ENCODE assay signal across 11 mouse cellular contexts in genomic region chr14:68381741-68382140, GRCm38 (mm10).
A peak's percentile ranks its signal among the peaks of the same experiment; 100 is the strongest.
DNase-seq lines count a peak whose midpoint lies in the region; ATAC-seq and TF ChIP-seq lines count a peak whose summit lies in the region.
"Had no signal": no experiment of that assay in that cellular context is flagged by ENCODE, and none has a peak within 500 bp of the region (broad histone marks: within the 10 kb centered on the region; RNA-seq: fewer than 3 reads in every experiment).

No protein-coding gene starts in this region.

- H3K27me3 ChIP-seq in forebrain, embryonic 15.5 days: no peaks in the 10 kb centered on the region
- no peaks in the 10 kb centered on the region for H3K27me3 ChIP-seq in forebrain, embryonic 10.5 days (ENCODE audit: poor library complexity, severe bottlenecking)
- no peaks in the 10 kb centered on the region for H3K27me3 ChIP-seq in hindbrain, postnatal 0 days (ENCODE audit: insufficient read depth, low read length)
- H3K27me3 ChIP-seq: liver, embryonic 15.5 days had no signal

- peak overlapping the region; percentile 68 for H3K27ac ChIP-seq in forebrain, embryonic 15.5 days (replicated peaks)
- no peak overlapping the region for H3K27ac ChIP-seq in forebrain, embryonic 10.5 days
- peak overlapping the region; percentile 71; the same call in 1 of the 2 replicates for H3K27ac ChIP-seq in cortical plate, adult 2 months (ENCODE audit: insufficient read depth, low read length)
- peak overlapping the region; percentile 17; the same call in 1 of the 2 replicates for H3K27ac ChIP-seq in hindbrain, postnatal 0 days
- no peak overlapping the region for H3K27ac ChIP-seq in gastrocnemius, adult 2 months
- H3K27ac ChIP-seq: liver, embryonic 15.5 days had no signal

- DNase-seq in forebrain, embryonic 10.5 days (ENCODE audit: extremely low spot score, low spot score): no peak
- DNase-seq in hindbrain, postnatal 0 days (ENCODE audit: low spot score): no peak
- DNase-seq in retina, embryonic 14.5 days (ENCODE audit: low spot score): peak; percentile 38
- no peak for DNase-seq in kidney, adult 11 months
- no peak for DNase-seq in gastrocnemius, adult 2 months
- DNase-seq in urinary bladder, postnatal 36 days (ENCODE audit: low spot score in 2 of 2): no peak
- DNase-seq: adrenal gland, adult 2 months; cerebellum, adult 9-11 months had no signal

- intact Hi-C loops in gastrocnemius, adult 2 months (cut with DNase I): no loop called here

- peaks cover 12% of the 10 kb centered on the region for H3K4me1 ChIP-seq in forebrain, embryonic 15.5 days
- 0 out of 2 replicates have a peak, but pooled peaks cover 3% of the 10 kb centered on the region for H3K4me1 ChIP-seq in forebrain, embryonic 10.5 days
- no peaks in the 10 kb centered on the region for H3K4me1 ChIP-seq in cortical plate, adult 2 months (ENCODE audit: control insufficient read depth, insufficient read depth, low read length)
- no peaks in the 10 kb centered on the region for H3K4me1 ChIP-seq in hindbrain, postnatal 0 days (ENCODE audit: insufficient read depth, low read length)
- H3K4me1 ChIP-seq: liver, embryonic 15.5 days had no signal

- no peaks in the 10 kb centered on the region for H3K36me3 ChIP-seq in forebrain, embryonic 15.5 days
- H3K36me3 ChIP-seq in forebrain, embryonic 10.5 days (replicated peaks): no peaks in the 10 kb centered on the region
- H3K36me3 ChIP-seq in hindbrain, postnatal 0 days (ENCODE audit: insufficient read depth, low read length): no peaks in the 10 kb centered on the region
- H3K36me3 ChIP-seq: liver, embryonic 15.5 days had no signal

- WGBS in forebrain, embryonic 15.5 days: 50% methylated on average over 7 of the region's 7 CpGs
- WGBS in forebrain, embryonic 10.5 days: 90% methylated on average over 7 of the region's 7 CpGs
- WGBS in hindbrain, postnatal 0 days: 54% methylated on average over 7 of the region's 7 CpGs

- H3K4me3 ChIP-seq in forebrain, embryonic 15.5 days: no peak overlapping the region
- H3K4me3 ChIP-seq in forebrain, embryonic 10.5 days: no peak overlapping the region
- H3K4me3 ChIP-seq in cortical plate, adult 2 months (ENCODE audit: insufficient read depth, low read length): no peak overlapping the region
- no peak overlapping the region for H3K4me3 ChIP-seq in hindbrain, postnatal 0 days (ENCODE audit: low read length)
- no peak overlapping the region for H3K4me3 ChIP-seq in gastrocnemius, adult 2 months
- H3K4me3 ChIP-seq: liver, embryonic 15.5 days had no signal

- no peak overlapping the region for H3K9ac ChIP-seq in forebrain, embryonic 15.5 days (replicated peaks)
- H3K9ac ChIP-seq in hindbrain, postnatal 0 days (replicated peaks; ENCODE audit: low read length): no peak overlapping the region
- H3K9ac ChIP-seq: liver, embryonic 15.5 days had no signal

- no peak for TF ChIP-seq POLR2A in cortical plate, adult 2 months (IDR thresholded peaks at IDR 0.05; ENCODE audit: extremely low read depth, insufficient read depth, low read length)

- H3K4me2 ChIP-seq in forebrain, embryonic 15.5 days (replicated peaks): no peak overlapping the region
- H3K4me2 ChIP-seq in hindbrain, postnatal 0 days (ENCODE audit: low read depth, low read length): no peak overlapping the region
- H3K4me2 ChIP-seq: liver, embryonic 15.5 days had no signal

- H3K9me3 ChIP-seq in forebrain, embryonic 15.5 days: no peaks in the 10 kb centered on the region
- H3K9me3 ChIP-seq in forebrain, embryonic 10.5 days: no peaks in the 10 kb centered on the region
- no peaks in the 10 kb centered on the region for H3K9me3 ChIP-seq in hindbrain, postnatal 0 days (ENCODE audit: low read length)
- H3K9me3 ChIP-seq: liver, embryonic 15.5 days had no signal

- ATAC-seq in forebrain, embryonic 15.5 days (replicated peaks): peak; percentile 53; the same call in 1 of the 2 replicates
- no peak for ATAC-seq in hindbrain, postnatal 0 days

- TF ChIP-seq CTCF in cortical plate, adult 2 months (IDR thresholded peaks at IDR 0.05; ENCODE audit: extremely low read depth, insufficient read depth, low read length): no peak
- no peak for TF ChIP-seq CTCF in hindbrain, postnatal 0 days (IDR thresholded peaks at IDR 0.05; ENCODE audit: low read depth)
- TF ChIP-seq CTCF in gastrocnemius, adult 2 months (IDR thresholded peaks at IDR 0.05): no peak

Comparison
In these comparisons a context has a peak if more than half of its experiments do, and no peak if none do; other contexts are left out.
1. H3K27ac ChIP-seq: peak in forebrain, embryonic 15.5 days (single experiment), cortical plate, adult 2 months (single experiment) and hindbrain, postnatal 0 days (single experiment); none in forebrain, embryonic 10.5 days (single experiment) and gastrocnemius, adult 2 months (single experiment).